Mouse (Mus musculus) CH12.LX (cell line): ENCODE measurements at regions not wholly inside any gene's neighbourhood (a gene's known extent, or its start where the extent isn't known, plus 50 kb on each side); places are given as distances from the start of the nearest gene placed in this dataset.
"Not testable (repeated sequence)": the region's sequence is repeated elsewhere in the genome, so short reads cannot be mapped to it uniquely, and the experiment has no call there.

Source experiments
- CHD1 ChIP-seq: IDR thresholded peaks from 2 replicates; pipeline ENCODE4 v1.6.1; 2012; ENCODE audit warnings: low read depth, low read length, improper control_type of control experiment, inconsistent platforms
- CTCF ChIP-seq, 2 experiments: IDR thresholded peaks in 1 of 2; conservative IDR thresholded peaks in 1 of 2; 2 replicates each; pipeline ENCODE4 v1.5.1; 2011 to 2012; ENCODE audit warnings: low read depth in 2 of 2, low read length in 2 of 2, improper control_type of control experiment in 1 of 2, inconsistent platforms in 1 of 2, mild to moderate bottlenecking in 1 of 2, moderate library complexity in 1 of 2
- EP300 ChIP-seq: IDR thresholded peaks from 2 replicates; pipeline ENCODE4 v1.6.1; 2011; ENCODE audit warnings: low read length, improper control_type of control experiment
- ETS1 ChIP-seq: conservative IDR thresholded peaks from 2 replicates; pipeline ENCODE4 v1.6.1; 2012; ENCODE audit warnings: low read depth, mild to moderate bottlenecking, inconsistent platforms, low read length, improper control_type of control experiment, moderate library complexity
- HCFC1 ChIP-seq: IDR thresholded peaks from 2 replicates; pipeline ENCODE4 v1.6.1; 2012; ENCODE audit warnings: low read depth, mild to moderate bottlenecking, inconsistent platforms, low read length, improper control_type of control experiment
- JUND ChIP-seq: conservative IDR thresholded peaks from 2 replicates; pipeline ENCODE4 v1.6.1; 2011; ENCODE audit warnings: low read depth, low read length, improper control_type of control experiment
- MEF2A ChIP-seq: IDR thresholded peaks from 2 replicates; pipeline ENCODE4 v1.6.1; 2014; ENCODE audit warnings: low read depth, mild to moderate bottlenecking, inconsistent platforms, low read length, improper control_type of control experiment, borderline replicate concordance
- MXI1 ChIP-seq: IDR thresholded peaks from 2 replicates; pipeline ENCODE4 v1.6.1; 2011; ENCODE audit warnings: mild to moderate bottlenecking, low read depth, low read length, improper control_type of control experiment
- NELFE ChIP-seq: IDR thresholded peaks from 2 replicates; pipeline ENCODE4 v1.6.1; 2011; ENCODE audit warnings: low read depth, low read length, improper control_type of control experiment
- PAX5 ChIP-seq: IDR thresholded peaks from 2 replicates; pipeline ENCODE4 v1.6.1; 2012; ENCODE audit warnings: low read length, inconsistent platforms, mixed read lengths
- POLR2A ChIP-seq: IDR thresholded peaks from 2 replicates; pipeline ENCODE4 v1.6.1; 2011; ENCODE audit warnings: low read depth, mild to moderate bottlenecking, improper control_type of control experiment, low read length
- SIN3A ChIP-seq: IDR thresholded peaks from 2 replicates; pipeline ENCODE4 v1.6.1; 2012; ENCODE audit warnings: low read length, improper control_type of control experiment, inconsistent platforms
- USF2 ChIP-seq: conservative IDR thresholded peaks from 2 replicates; pipeline ENCODE4 v1.6.1; 2011; ENCODE audit warnings: low read depth, low read length, improper control_type of control experiment

DNA sequence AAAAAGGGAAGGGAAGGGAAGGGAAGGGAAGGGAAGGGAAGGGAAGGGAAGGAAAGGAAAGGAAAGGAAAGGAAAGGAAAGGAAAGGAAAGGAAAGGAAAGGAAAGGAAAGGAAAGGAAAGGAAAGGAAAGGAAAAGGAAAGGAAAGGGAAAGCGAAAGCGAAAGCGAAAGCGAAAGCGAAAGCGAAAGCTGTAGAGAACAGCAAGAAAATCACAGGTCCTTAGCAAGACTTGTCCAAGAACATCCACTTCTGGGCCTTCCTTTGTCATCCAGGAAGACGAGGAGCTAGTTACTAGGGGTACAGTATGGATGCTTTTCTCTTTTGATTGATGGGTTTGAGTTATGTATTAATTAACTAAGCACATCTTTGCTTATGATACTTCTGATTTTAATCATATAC is 494.3 kb upstream of the Smim15 start:
- TF ChIP-seq HCFC1; MXI1; POLR2A; CTCF (conservative IDR thresholded peaks at IDR 0.05 in 1 of 2, IDR thresholded peaks at IDR 0.05 in 1 of 2; ENCODE audit: low read depth in 2 of 2, low read length in 2 of 2); PAX5; SIN3A; USF2; NELFE; MEF2A; CHD1; JUND: not testable (repeated sequence)
- peak; percentile 52 for TF ChIP-seq EP300
- peak; percentile 91 for TF ChIP-seq ETS1
